Mouse (Mus musculus) layer of hippocampus, adult 11-12 months (tissue): ENCODE measurements around the gene Hspg2.

ENCODE experiments used
- DNase-seq: peaks from one replicate; pipeline ENCODE4 v3.0.0; 2022; ENCODE audit warnings: low spot score

Gene Hspg2

GRCm38 (mm10) chr4:137480191-137480992 lies 11.8 kb downstream of the Hspg2 start:
- no peak for DNase-seq

GRCm38 (mm10) chr4:137480993-137481340 lies 12.4 kb downstream of the Hspg2 start:
- no peak for DNase-seq

GRCm38 (mm10) chr4:137481381-137482030 lies 12.9 kb downstream of the Hspg2 start:
- no peak for DNase-seq

- no peak for DNase-seq
Measured at GRCm38 (mm10) chr4:137483871-137484270, 15.3 kb downstream of the Hspg2 start.

GRCm38 (mm10) chr4:137484586-137484985 lies 16.0 kb downstream of the Hspg2 start:
- DNase-seq, result no peak

GRCm38 (mm10) chr4:137485258-137485960 lies 16.8 kb downstream of the Hspg2 start:
- DNase-seq, result no peak

- no peak for DNase-seq
Measured at GRCm38 (mm10) chr4:137486081-137487014, 17.8 kb downstream of the Hspg2 start.

- DNase-seq, result no peak
Measured at GRCm38 (mm10) chr4:137487286-137488000, 18.9 kb downstream of the Hspg2 start.

GRCm38 (mm10) chr4:137488038-137488437 lies 19.5 kb downstream of the Hspg2 start:
- no peak for DNase-seq

GRCm38 (mm10) chr4:137488571-137489303 lies 20.2 kb downstream of the Hspg2 start:
- no peak for DNase-seq

GRCm38 (mm10) chr4:137489996-137490395 lies 21.4 kb downstream of the Hspg2 start:
- DNase-seq, result no peak

GRCm38 (mm10) chr4:137492563-137492962 lies 24.0 kb downstream of the Hspg2 start:
- no peak for DNase-seq

GRCm38 (mm10) chr4:137493187-137493586 lies 24.6 kb downstream of the Hspg2 start:
- DNase-seq, result no peak

- DNase-seq, result no peak
Measured at GRCm38 (mm10) chr4:137494751-137495500, 26.4 kb downstream of the Hspg2 start.

- no peak for DNase-seq
Measured at GRCm38 (mm10) chr4:137495501-137496100, 27.0 kb downstream of the Hspg2 start.

- no peak for DNase-seq
Measured at GRCm38 (mm10) chr4:137497367-137497766, 28.8 kb downstream of the Hspg2 start.

GRCm38 (mm10) chr4:137497892-137498722 lies 29.5 kb downstream of the Hspg2 start:
- no peak for DNase-seq

GRCm38 (mm10) chr4:137498882-137499583 lies 30.5 kb downstream of the Hspg2 start:
- no peak for DNase-seq
